Mouse (Mus musculus): Measurements from ENCODE around the gene Copz1. TPM values are rescaled to one million over a fixed set of nuclear protein-coding genes. Genes with fewer than 3 reads are reported as not detected.

Gene Copz1
- total and polyA plus RNA-seq, 3 experiments = 80.0 to 271 (median 148) TPM

DNA sequence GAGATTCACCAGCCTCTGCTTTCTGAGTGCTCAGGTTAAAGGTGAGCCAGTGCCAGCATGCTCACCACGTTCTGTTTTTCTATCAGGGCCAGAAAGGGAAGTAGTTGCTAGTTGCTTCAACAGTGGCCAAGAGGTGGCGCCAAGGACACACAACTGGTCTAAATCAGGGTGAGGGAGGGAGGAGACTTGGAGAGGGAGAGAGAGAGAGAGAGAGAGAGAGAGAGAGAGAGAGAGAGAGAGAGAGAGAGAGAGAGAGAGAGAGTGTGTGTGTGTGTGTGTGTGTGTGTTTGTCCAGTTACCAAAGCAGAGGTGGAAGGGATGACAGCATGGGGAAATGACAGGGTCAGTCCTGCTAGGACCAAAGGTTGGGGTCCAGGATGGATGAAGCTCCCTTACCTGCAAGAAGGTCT lies 74.8 kb downstream of the Copz1 start:
- DNase-seq (ENCODE audit: extremely low read depth) = peak; percentile 95
- Histone ChIP-seq H3K4me3 (replicated peaks in 1 of 3; ENCODE audit: low read depth in 2 of 3, low read length in 2 of 3, poor library complexity in 1 of 3) (no peak overlapping the region), H3K36me3 (replicated peaks in 1 of 2; ENCODE audit: control insufficient read depth in 1 of 2, insufficient read depth in 1 of 2, low read length in 1 of 2) (peaks cover 0 to 22% of the 10 kb centered on the region in 2 experiments), H3K4me1 (ENCODE audit: control insufficient read depth in 1 of 2, insufficient read depth in 2 of 2) (peaks cover 0 to 22% of the 10 kb centered on the region in 2 experiments; a peak in 2 of 4 replicates), H3K27ac (ENCODE audit: insufficient read depth, low read depth) (no peak overlapping the region), H3K9me3 (replicated peaks; ENCODE audit: low read length) (no peaks in the 10 kb centered on the region), H3K27me3 (replicated peaks) (no peaks in the 10 kb centered on the region), H3K79me2 (replicated peaks; ENCODE audit: control insufficient read depth, extremely low read depth, insufficient read depth, poor library complexity, severe bottlenecking) (no peaks in the 10 kb centered on the region), H3K9ac (ENCODE audit: insufficient read depth, low read depth) (no peak overlapping the region), H3K4me2 (ENCODE audit: insufficient read depth, low read depth, poor library complexity, severe bottlenecking) (no peak overlapping the region)
- dilution Hi-C loops (cut with MboI; ENCODE audit: extremely low pct_ligation_motif_present, extremely low pct_unique_long_range_greater_than_20kb, low sequenced_read_pairs) (no loop called here), in situ Hi-C loops (cut with MboI; ENCODE audit: low pct_ligation_motif_present, low pct_unique_long_range_greater_than_20kb, low sequenced_read_pairs) (no loop called here)
- TF ChIP-seq CHD1 (IDR thresholded peaks at IDR 0.05; ENCODE audit: low read depth, low read length) = no peak
- TF ChIP-seq USF2 (conservative IDR thresholded peaks at IDR 0.05; ENCODE audit: low read depth, low read length) = no peak
- TF ChIP-seq ZMIZ1 (IDR thresholded peaks at IDR 0.05; ENCODE audit: low read depth, low read length) = no peak
- no peak for TF ChIP-seq JUN (IDR thresholded peaks at IDR 0.05; ENCODE audit: insufficient read depth, low read depth, low read length)
- TF ChIP-seq GABPA (IDR thresholded peaks at IDR 0.05; ENCODE audit: insufficient replicate concordance, low read depth, low read length) = no peak
- TF ChIP-seq ZKSCAN1 (IDR thresholded peaks at IDR 0.05; ENCODE audit: borderline replicate concordance, low read depth, low read length) = no peak
- peak; percentile 59; the same call in 1 of the 2 replicates for TF ChIP-seq SIN3A (IDR thresholded peaks at IDR 0.05; ENCODE audit: low read length)
- peak; percentile 90 for TF ChIP-seq JUND (conservative IDR thresholded peaks at IDR 0.05; ENCODE audit: low read depth, low read length)
- TF ChIP-seq POLR2A (IDR thresholded peaks at IDR 0.05; ENCODE audit: low read depth, low read length) = no peak
- TF ChIP-seq ZC3H11A (IDR thresholded peaks at IDR 0.05; ENCODE audit: low read depth, low read length) = peak; percentile 43
- TF ChIP-seq USF1 (IDR thresholded peaks at IDR 0.05; ENCODE audit: low read depth, low read length) = no peak
- no peak for TF ChIP-seq E2F4 (IDR thresholded peaks at IDR 0.05; ENCODE audit: insufficient replicate concordance, low read depth, low read length)
- peak; percentile 78; the same call in 1 of the 2 replicates for TF ChIP-seq MYC (IDR thresholded peaks at IDR 0.05; ENCODE audit: low read depth, low read length)
- no peak for TF ChIP-seq ETS1 (conservative IDR thresholded peaks at IDR 0.05; ENCODE audit: low read depth, low read length)
- no peak for TF ChIP-seq PAX5 (IDR thresholded peaks at IDR 0.05; ENCODE audit: low read length)
- TF ChIP-seq CTCF (conservative IDR thresholded peaks at IDR 0.05 in 1 of 2, IDR thresholded peaks at IDR 0.05 in 1 of 2; ENCODE audit: low read depth in 2 of 2, low read length in 2 of 2) = peak in 1 of 2 experiments; percentile 94; a peak in 3 of 4 replicates
- TF ChIP-seq MAFK (IDR thresholded peaks at IDR 0.05; ENCODE audit: insufficient replicate concordance, low read length) = no peak
- peak; percentile 94 for TF ChIP-seq SMC3 (IDR thresholded peaks at IDR 0.05; ENCODE audit: low read depth, low read length)
- peak; percentile 54; the same call in 1 of the 2 replicates for TF ChIP-seq IRF4 (IDR thresholded peaks at IDR 0.05; ENCODE audit: low read depth, low read length)
- peak; percentile 63 for TF ChIP-seq ELF1 (IDR thresholded peaks at IDR 0.05; ENCODE audit: low read depth, low read length)
- TF ChIP-seq MAZ (IDR thresholded peaks at IDR 0.05; ENCODE audit: low read depth, low read length) = peak; percentile 99
- peak; percentile 53; the same call in 1 of the 2 replicates for TF ChIP-seq MAX (IDR thresholded peaks at IDR 0.05; ENCODE audit: low read length)
- 0 out of 2 replicates have a peak, but pooled peaks have one; percentile 41 for TF ChIP-seq TCF12 (IDR thresholded peaks at IDR 0.05; ENCODE audit: low read depth, low read length)
- 0 out of 2 replicates have a peak, but pooled peaks have one; percentile 19 for TF ChIP-seq RCOR1 (conservative IDR thresholded peaks at IDR 0.05; ENCODE audit: low read depth, low read length)
- 0 out of 2 replicates have a peak, but pooled peaks have one; percentile 23 for TF ChIP-seq NRF1 (IDR thresholded peaks at IDR 0.05; ENCODE audit: low read depth, low read length)
- peak; percentile 30; the same call in 1 of the 2 replicates for TF ChIP-seq BHLHE40 (IDR thresholded peaks at IDR 0.05; ENCODE audit: low read depth, low read length)
- no peak for TF ChIP-seq CHD2 (IDR thresholded peaks at IDR 0.05; ENCODE audit: low read length)
- TF ChIP-seq POLR2AphosphoS2 (IDR thresholded peaks at IDR 0.05; ENCODE audit: low read depth, low read length) = no peak
- no peak for TF ChIP-seq KAT2A (IDR thresholded peaks at IDR 0.05; ENCODE audit: insufficient replicate concordance, low read length)
- peak; percentile 54 for TF ChIP-seq MEF2A (IDR thresholded peaks at IDR 0.05; ENCODE audit: borderline replicate concordance, low read depth, low read length)
- peak; percentile 65; the same call in 1 of the 2 replicates for TF ChIP-seq MXI1 (IDR thresholded peaks at IDR 0.05; ENCODE audit: low read depth, low read length)
- TF ChIP-seq NELFE (IDR thresholded peaks at IDR 0.05; ENCODE audit: low read depth, low read length) = peak; percentile 57; the same call in 1 of the 2 replicates
- peak; percentile 88 for TF ChIP-seq RAD21 (IDR thresholded peaks at IDR 0.05; ENCODE audit: low read depth, low read length)
- TF ChIP-seq ZNF384 (IDR thresholded peaks at IDR 0.05; ENCODE audit: low read depth, low read length) = peak; percentile 80
- peak; percentile 28; the same call in 1 of the 2 replicates for TF ChIP-seq HCFC1 (IDR thresholded peaks at IDR 0.05; ENCODE audit: low read depth, low read length)
- TF ChIP-seq EP300 (IDR thresholded peaks at IDR 0.05; ENCODE audit: low read length) = 0 out of 2 replicates have a peak, but pooled peaks have one; percentile 35
